Mouse (Mus musculus): ENCODE measurements around the gene Ace. TPM values are rescaled to one million over a fixed set of nuclear protein-coding genes. Genes with fewer than 3 reads are reported as not detected.
A peak's percentile ranks its signal among the peaks of the same experiment; 100 is the strongest.

The Ace gene
- polyA plus RNA-seq, 1 experiment from 2014 or later = 18.6 TPM

DNA sequence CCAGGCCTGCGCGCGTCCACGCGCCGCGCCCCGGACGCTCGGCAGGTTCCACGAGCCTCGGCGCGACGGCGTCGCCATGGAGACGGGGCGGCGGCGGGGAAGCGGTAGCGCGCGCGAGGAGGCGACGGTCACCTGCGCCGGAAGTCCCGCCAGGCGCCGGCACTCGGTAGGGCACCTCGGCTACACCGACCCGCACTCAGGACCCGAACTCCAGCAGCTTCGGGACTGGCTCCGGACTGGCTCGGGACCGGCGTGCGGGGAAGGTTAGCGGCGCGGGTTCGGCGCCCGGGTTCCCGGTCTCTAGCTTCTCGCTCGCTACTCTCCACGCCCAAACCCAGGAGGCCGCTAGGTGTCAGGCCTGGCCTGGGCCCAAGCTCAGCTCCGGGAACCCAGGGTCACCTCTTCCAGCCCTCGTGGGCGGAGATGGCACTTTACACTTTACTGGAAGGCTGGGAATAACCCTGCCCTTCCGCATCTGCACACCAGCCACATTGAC, 23.6 kb upstream of the Ace start:
- Histone ChIP-seq H3K4me3 (ENCODE audit: low read length) (peak overlapping the region; percentile 68), H3K4me1 (ENCODE audit: control insufficient read depth, insufficient read depth, low read length) (peaks cover 15% of the 10 kb centered on the region)
- WGBS = 1% methylated on average over 59 of the region's 59 CpGs

GRCm38 (mm10) chr11:105944770-105945672, 22.7 kb upstream of the Ace start:
- Histone ChIP-seq H3K27me3 (replicated peaks; ENCODE audit: control insufficient read depth, insufficient read depth, low read length) (peaks cover 4% of the 10 kb centered on the region; the same call in 1 of the 2 replicates), H3K27ac (ENCODE audit: low read length) (peak overlapping the region; percentile 90), H3K4me1 (ENCODE audit: control insufficient read depth, insufficient read depth, low read length) (peaks cover 15% of the 10 kb centered on the region), H3K9ac (ENCODE audit: low read depth, low read length) (peak overlapping the region; percentile 76), H3K36me3 (ENCODE audit: control insufficient read depth, insufficient read depth, low read length) (no peaks in the 10 kb centered on the region), H3K4me3 (ENCODE audit: low read length) (peak overlapping the region; percentile 68), H3K9me3 (ENCODE audit: control insufficient read depth, low read length) (no peaks in the 10 kb centered on the region), H3K4me2 (ENCODE audit: low read depth, low read length) (peak overlapping the region; percentile 96)
- WGBS = 60% methylated on average over 16 of the region's 16 CpGs
- ATAC-seq = peak; percentile 36

More for the DNA sequence above, 23.6 kb upstream of the Ace start:
- Histone ChIP-seq H3K9ac (ENCODE audit: low read depth, low read length) (peak overlapping the region; percentile 76), H3K36me3 (ENCODE audit: control insufficient read depth, insufficient read depth, low read length) (no peaks in the 10 kb centered on the region), H3K27me3 (replicated peaks; ENCODE audit: control insufficient read depth, insufficient read depth, low read length) (peaks cover 4% of the 10 kb centered on the region; the same call in 1 of the 2 replicates), H3K9me3 (ENCODE audit: control insufficient read depth, low read length) (no peaks in the 10 kb centered on the region), H3K27ac (ENCODE audit: low read length) (peak overlapping the region; percentile 90), H3K4me2 (ENCODE audit: low read depth, low read length) (peak overlapping the region; percentile 96)
- ATAC-seq = peak; percentile 83

- no peaks in the 10 kb centered on the region for H3K36me3 ChIP-seq (ENCODE audit: control insufficient read depth, insufficient read depth, low read length)
- H3K9ac ChIP-seq (ENCODE audit: low read depth, low read length) = no peak overlapping the region
- no peaks in the 10 kb centered on the region for H3K9me3 ChIP-seq (ENCODE audit: control insufficient read depth, low read length)
- H3K4me3 ChIP-seq (ENCODE audit: low read length) = no peak overlapping the region
- peaks cover 4% of the 10 kb centered on the region; the same call in 1 of the 2 replicates for H3K27me3 ChIP-seq (replicated peaks; ENCODE audit: control insufficient read depth, insufficient read depth, low read length)
- H3K4me2 ChIP-seq (ENCODE audit: low read depth, low read length) = no peak overlapping the region
- ATAC-seq = no peak
- H3K27ac ChIP-seq (ENCODE audit: low read length) = peak overlapping the region; percentile 42; the same call in 1 of the 2 replicates
- WGBS = 33% methylated on average over 11 of the region's 11 CpGs
- peaks cover 15% of the 10 kb centered on the region for H3K4me1 ChIP-seq (ENCODE audit: control insufficient read depth, insufficient read depth, low read length)
Measured at GRCm38 (mm10) chr11:105946694-105947154, 21.0 kb upstream of the Ace start.

- no peak overlapping the region for H3K27ac ChIP-seq (ENCODE audit: low read length)
- H3K4me1 ChIP-seq (ENCODE audit: control insufficient read depth, insufficient read depth, low read length) = peaks cover 15% of the 10 kb centered on the region
- H3K9ac ChIP-seq (ENCODE audit: low read depth, low read length) = no peak overlapping the region
- 82% methylated on average over 2 of the region's 2 CpGs for WGBS
- H3K27me3 ChIP-seq (replicated peaks; ENCODE audit: control insufficient read depth, insufficient read depth, low read length) = peaks cover 4% of the 10 kb centered on the region; the same call in 1 of the 2 replicates
- ATAC-seq = no peak
- H3K4me2 ChIP-seq (ENCODE audit: low read depth, low read length) = no peak overlapping the region
- H3K9me3 ChIP-seq (ENCODE audit: control insufficient read depth, low read length) = no peaks in the 10 kb centered on the region
- no peaks in the 10 kb centered on the region for H3K36me3 ChIP-seq (ENCODE audit: control insufficient read depth, insufficient read depth, low read length)
- H3K4me3 ChIP-seq (ENCODE audit: low read length) = no peak overlapping the region
Measured at GRCm38 (mm10) chr11:105948255-105948654, 19.5 kb upstream of the Ace start.

DNA sequence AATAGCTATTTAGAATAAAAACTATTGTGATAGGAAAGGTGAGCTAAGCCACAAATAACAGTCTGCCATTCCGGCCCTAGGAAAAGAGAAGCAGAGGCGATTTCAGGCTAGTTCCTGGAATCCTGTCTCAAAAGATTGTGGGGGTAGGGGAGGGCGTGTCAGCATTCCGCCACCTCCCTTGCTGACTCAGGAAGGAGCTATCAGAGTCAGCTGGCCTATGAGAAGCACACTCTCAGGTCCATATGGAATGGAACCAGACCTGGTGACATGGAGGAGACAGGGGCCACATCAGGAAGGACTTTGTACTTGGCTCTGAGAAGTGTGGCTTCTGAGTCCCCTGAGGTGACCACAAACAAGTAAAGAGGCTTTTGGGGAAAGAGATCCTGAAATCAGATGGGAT, 17.2 kb upstream of the Ace start:
- H3K9ac ChIP-seq (ENCODE audit: low read depth, low read length) = no peak overlapping the region
- no peaks in the 10 kb centered on the region for H3K9me3 ChIP-seq (ENCODE audit: control insufficient read depth, low read length)
- 54% methylated on average over 4 of the region's 4 CpGs for whole genome bisulfite sequencing
- H3K4me1 ChIP-seq (ENCODE audit: control insufficient read depth, insufficient read depth, low read length) = peaks cover 5% of the 10 kb centered on the region; the same call in 1 of the 2 replicates
- 0 out of 2 replicates have a peak overlapping the region, but pooled peaks have one; percentile 7 for H3K27ac ChIP-seq (ENCODE audit: low read length)
- H3K4me3 ChIP-seq (ENCODE audit: low read length) = no peak overlapping the region
- peak; percentile 68 for ATAC-seq
- no peaks in the 10 kb centered on the region for H3K36me3 ChIP-seq (ENCODE audit: control insufficient read depth, insufficient read depth, low read length)
- H3K4me2 ChIP-seq (ENCODE audit: low read depth, low read length) = no peak overlapping the region
- H3K27me3 ChIP-seq (replicated peaks; ENCODE audit: control insufficient read depth, insufficient read depth, low read length) = no peaks in the 10 kb centered on the region

- ATAC-seq = no peak
- WGBS = 73% methylated on average over 3 of the region's 3 CpGs
- Histone ChIP-seq H3K4me2 (ENCODE audit: low read depth, low read length) (no peak overlapping the region), H3K9me3 (ENCODE audit: control insufficient read depth, low read length) (no peaks in the 10 kb centered on the region), H3K36me3 (ENCODE audit: control insufficient read depth, insufficient read depth, low read length) (no peaks in the 10 kb centered on the region), H3K4me1 (ENCODE audit: control insufficient read depth, insufficient read depth, low read length) (peaks cover under 1% of the 10 kb centered on the region; the same call in 1 of the 2 replicates), H3K4me3 (ENCODE audit: low read length) (no peak overlapping the region), H3K27me3 (replicated peaks; ENCODE audit: control insufficient read depth, insufficient read depth, low read length) (no peaks in the 10 kb centered on the region), H3K9ac (ENCODE audit: low read depth, low read length) (no peak overlapping the region; the same call in 1 of the 2 replicates), H3K27ac (ENCODE audit: low read length) (no peak overlapping the region)
Measured at GRCm38 (mm10) chr11:105951601-105952044, 16.1 kb upstream of the Ace start.

DNA sequence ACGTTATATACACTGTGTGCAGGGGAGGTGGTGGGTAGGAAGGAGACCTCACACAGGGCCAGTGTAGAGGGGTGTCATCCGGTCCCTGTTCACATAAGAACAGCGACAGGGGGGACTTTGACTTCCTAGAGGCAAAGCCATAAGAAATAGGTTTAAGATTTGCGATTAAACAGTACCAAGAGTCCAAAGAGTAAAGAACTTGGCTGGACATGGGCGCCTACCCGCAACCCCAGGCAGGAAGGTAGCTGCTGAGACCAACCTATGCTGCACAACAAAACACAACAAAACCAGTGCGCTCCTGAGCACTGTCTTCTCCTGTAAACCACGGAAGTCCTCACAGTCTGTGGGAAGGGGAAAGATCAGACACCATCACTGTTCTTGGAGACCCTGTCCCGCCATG, 15.6 kb upstream of the Ace start:
- H3K36me3 ChIP-seq (ENCODE audit: control insufficient read depth, insufficient read depth, low read length) = no peaks in the 10 kb centered on the region
- no peak for ATAC-seq
- no peak overlapping the region for H3K4me3 ChIP-seq (ENCODE audit: low read length)
- no peaks in the 10 kb centered on the region for H3K9me3 ChIP-seq (ENCODE audit: control insufficient read depth, low read length)
- no peak overlapping the region for H3K4me2 ChIP-seq (ENCODE audit: low read depth, low read length)
- no peaks in the 10 kb centered on the region for H3K27me3 ChIP-seq (replicated peaks; ENCODE audit: control insufficient read depth, insufficient read depth, low read length)
- H3K27ac ChIP-seq (ENCODE audit: low read length) = no peak overlapping the region
- WGBS = 87% methylated on average over 9 of the region's 9 CpGs
- no peaks in the 10 kb centered on the region for H3K4me1 ChIP-seq (ENCODE audit: control insufficient read depth, insufficient read depth, low read length)
- no peak overlapping the region for H3K9ac ChIP-seq (ENCODE audit: low read depth, low read length)

DNA sequence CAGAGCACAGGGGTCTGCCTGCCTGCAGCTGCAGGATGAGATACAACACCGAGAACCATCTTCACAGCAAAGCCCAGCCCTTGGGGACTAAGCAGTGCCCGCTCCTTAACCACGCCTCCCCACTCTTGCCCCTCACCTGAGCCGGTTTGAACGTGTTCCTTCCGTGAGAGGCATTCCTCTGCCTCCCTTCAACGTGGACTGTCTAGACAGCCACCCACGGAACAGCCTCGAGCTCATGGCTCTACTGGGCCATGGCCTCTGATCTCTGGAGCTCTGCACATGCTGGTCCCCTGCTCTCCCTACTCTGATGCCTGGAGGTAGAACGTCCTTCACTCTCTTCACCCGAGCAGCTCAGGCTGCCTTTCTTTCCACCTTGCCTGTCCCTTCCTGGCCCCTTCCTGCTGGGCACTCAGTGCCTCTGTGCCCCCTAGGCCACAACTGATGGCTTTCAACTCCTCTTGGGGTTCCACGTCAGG, 14.8 kb upstream of the Ace start, which contains the start of gene Cyb561:
Gene Cyb561 (minus strand): TSS at position 426 of the 476 bp plus-strand sequence.
- WGBS = 73% methylated on average over 12 of the region's 12 CpGs
- no peaks in the 10 kb centered on the region for H3K4me1 ChIP-seq (ENCODE audit: control insufficient read depth, insufficient read depth, low read length)
- no peaks in the 10 kb centered on the region for H3K9me3 ChIP-seq (ENCODE audit: control insufficient read depth, low read length)
- H3K27me3 ChIP-seq (replicated peaks; ENCODE audit: control insufficient read depth, insufficient read depth, low read length) = no peaks in the 10 kb centered on the region
- H3K27ac ChIP-seq (ENCODE audit: low read length) = no peak within 1 kb of the TSS
- ATAC-seq = no peak
- no peaks in the 10 kb centered on the region for H3K36me3 ChIP-seq (ENCODE audit: control insufficient read depth, insufficient read depth, low read length)
- no peak within 1 kb of the TSS for H3K9ac ChIP-seq (ENCODE audit: low read depth, low read length)
- no peak within 1 kb of the TSS for H3K4me2 ChIP-seq (ENCODE audit: low read depth, low read length)
- H3K4me3 ChIP-seq (ENCODE audit: low read length) = no peak within 1 kb of the TSS

GRCm38 (mm10) chr11:105953402-105953801, 14.3 kb upstream of the Ace start:
- ATAC-seq = no peak
- no peaks in the 10 kb centered on the region for H3K27me3 ChIP-seq (replicated peaks; ENCODE audit: control insufficient read depth, insufficient read depth, low read length)
- H3K4me1 ChIP-seq (ENCODE audit: control insufficient read depth, insufficient read depth, low read length) = no peaks in the 10 kb centered on the region
- H3K4me2 ChIP-seq (ENCODE audit: low read depth, low read length) = no peak overlapping the region
- no peaks in the 10 kb centered on the region for H3K36me3 ChIP-seq (ENCODE audit: control insufficient read depth, insufficient read depth, low read length)
- no peak overlapping the region for H3K9ac ChIP-seq (ENCODE audit: low read depth, low read length)
- H3K9me3 ChIP-seq (ENCODE audit: control insufficient read depth, low read length) = no peaks in the 10 kb centered on the region
- 65% methylated on average over 6 of the region's 6 CpGs for WGBS
- H3K27ac ChIP-seq (ENCODE audit: low read length) = no peak overlapping the region
- H3K4me3 ChIP-seq (ENCODE audit: low read length) = no peak overlapping the region

Measured in intestine, embryonic 16.5 days (tissue).